Mouse (Mus musculus) megakaryocyte, embryonic 14.5 days (primary cell): ENCODE results near the gene Sema6d. TPM values are rescaled to one million over a fixed set of nuclear protein-coding genes. Genes with fewer than 3 reads are reported as not detected.

ENCODE experiments used
- H3K27me3 ChIP-seq: replicated peaks from 2 replicates; pipeline ENCODE3; 2012; ENCODE audit warnings: inconsistent platforms
- H3K36me3 ChIP-seq: replicated peaks from 2 replicates; pipeline ENCODE3; 2012; ENCODE audit warnings: low read length, inconsistent platforms, mixed read lengths
- H3K4me1 ChIP-seq: 2 replicates; pipeline ENCODE4 v1.6.1; 2012; ENCODE audit warnings: inconsistent platforms
- H3K4me3 ChIP-seq: replicated peaks from 2 replicates; pipeline ENCODE3; 2012; ENCODE audit warnings: moderate library complexity, mild to moderate bottlenecking, inconsistent platforms
- H3K9me3 ChIP-seq: 2 replicates; pipeline ENCODE4 v1.6.1; 2012; ENCODE audit warnings: inconsistent platforms
- FLI1 ChIP-seq: IDR thresholded peaks from 2 replicates; pipeline ENCODE4 v1.6.1; 2012; ENCODE audit warnings: low read length, inconsistent platforms, mixed read lengths
- GATA1 ChIP-seq: IDR thresholded peaks from 3 replicates; pipeline ENCODE4 v1.6.1; 2012; ENCODE audit warnings: mixed read lengths, low read length, inconsistent platforms, borderline replicate concordance
- polyA plus RNA-seq: library from polyadenylated mRNA; stranded (reverse); fragments of >175 nt; gene quantifications from 2 replicates; pipeline ENCODE4 v1.2.3, GENCODE M21; 2012; ENCODE audit warnings: low replicate concordance; ENCODE audit not compliant: insufficient read depth

The Sema6d gene
- polyA plus RNA-seq, 1 experiment, result 2.3 TPM

DNA sequence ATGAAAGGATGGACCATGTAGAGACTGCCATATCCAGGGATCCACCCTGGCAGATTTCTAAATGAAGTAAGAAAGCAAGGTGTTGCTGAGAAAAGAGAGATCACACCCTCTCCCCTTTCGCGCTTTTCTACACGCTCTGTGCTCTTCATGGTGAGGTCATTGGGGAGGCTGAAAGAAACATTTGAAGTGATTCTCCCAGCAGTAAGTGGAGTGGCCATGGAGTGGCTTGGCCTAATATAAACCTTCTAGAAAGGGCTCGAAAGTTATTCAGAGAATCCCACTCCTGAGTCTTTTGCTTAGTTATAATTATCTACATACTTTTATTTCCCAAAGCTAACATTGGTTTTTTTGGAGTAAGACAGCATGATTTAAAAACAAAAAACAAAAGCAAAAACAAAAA lies 367.2 kb downstream of the Sema6d start:
- TF ChIP-seq GATA1, result no peak
- no peak for TF ChIP-seq FLI1
- no peaks in the 10 kb centered on the region for H3K36me3 ChIP-seq
- H3K9me3 ChIP-seq, result no peaks in the 10 kb centered on the region
- no peaks in the 10 kb centered on the region for H3K27me3 ChIP-seq
- no peaks in the 10 kb centered on the region for H3K4me1 ChIP-seq
- no peak overlapping the region for H3K4me3 ChIP-seq

GRCm38 (mm10) chr2:124458028-124458427 lies 368.3 kb downstream of the Sema6d start:
- TF ChIP-seq FLI1, result no peak
- Histone ChIP-seq H3K36me3 (no peaks in the 10 kb centered on the region), H3K27me3 (no peaks in the 10 kb centered on the region), H3K4me1 (no peaks in the 10 kb centered on the region), H3K9me3 (no peaks in the 10 kb centered on the region), H3K4me3 (no peak overlapping the region)

DNA sequence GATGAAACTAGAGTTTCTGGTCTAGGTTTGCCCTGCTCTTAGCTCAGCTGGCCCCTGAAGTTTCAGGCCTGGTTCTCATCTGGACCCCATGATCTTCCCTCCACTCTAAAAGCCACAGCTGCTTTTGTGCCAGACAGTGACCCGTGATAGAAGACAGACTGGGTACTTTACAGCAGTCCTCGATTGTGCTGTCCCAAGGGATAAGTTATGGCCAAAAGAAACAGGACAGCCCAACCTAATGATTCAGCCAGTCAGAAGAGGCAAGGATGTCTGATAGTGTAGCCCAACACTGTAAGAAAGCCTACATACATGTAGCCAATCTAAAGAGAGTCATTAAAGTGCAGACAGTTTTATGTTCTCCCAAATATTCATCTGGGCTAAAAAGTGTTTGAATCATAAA lies 371.2 kb downstream of the Sema6d start:
- TF ChIP-seq FLI1 (no peak), GATA1 (no peak)
- Histone ChIP-seq H3K4me3 (no peak overlapping the region), H3K27me3 (no peaks in the 10 kb centered on the region), H3K4me1 (no peaks in the 10 kb centered on the region), H3K9me3 (no peaks in the 10 kb centered on the region), H3K36me3 (no peaks in the 10 kb centered on the region)

DNA sequence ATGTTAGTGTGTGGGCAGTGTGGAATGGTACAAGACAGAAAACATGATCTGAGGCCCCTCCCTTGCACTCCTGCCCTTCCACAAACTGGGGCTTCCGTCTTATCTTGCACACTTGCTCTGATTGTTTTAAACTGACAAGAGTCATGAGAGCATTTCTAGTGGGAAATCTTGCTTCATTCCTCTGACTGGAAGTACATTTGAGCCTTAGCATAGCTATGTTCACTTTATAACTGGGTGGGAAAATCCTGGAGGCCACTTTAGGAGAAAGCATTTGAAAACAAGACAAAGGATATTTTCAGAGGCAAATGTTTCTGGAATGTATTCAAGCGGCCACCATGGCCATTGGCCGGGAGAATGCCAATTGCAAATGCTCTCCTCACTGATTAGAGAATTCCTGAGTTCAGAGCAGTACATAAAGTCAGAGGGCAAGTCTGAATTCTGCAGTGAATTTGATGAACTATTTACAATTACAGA lies 371.6 kb downstream of the Sema6d start:
- TF ChIP-seq FLI1 (no peak), GATA1 (no peak)
- no peaks in the 10 kb centered on the region for H3K36me3 ChIP-seq
- H3K9me3 ChIP-seq, result no peaks in the 10 kb centered on the region
- no peaks in the 10 kb centered on the region for H3K27me3 ChIP-seq
- no peaks in the 10 kb centered on the region for H3K4me1 ChIP-seq
- H3K4me3 ChIP-seq, result no peak overlapping the region

DNA sequence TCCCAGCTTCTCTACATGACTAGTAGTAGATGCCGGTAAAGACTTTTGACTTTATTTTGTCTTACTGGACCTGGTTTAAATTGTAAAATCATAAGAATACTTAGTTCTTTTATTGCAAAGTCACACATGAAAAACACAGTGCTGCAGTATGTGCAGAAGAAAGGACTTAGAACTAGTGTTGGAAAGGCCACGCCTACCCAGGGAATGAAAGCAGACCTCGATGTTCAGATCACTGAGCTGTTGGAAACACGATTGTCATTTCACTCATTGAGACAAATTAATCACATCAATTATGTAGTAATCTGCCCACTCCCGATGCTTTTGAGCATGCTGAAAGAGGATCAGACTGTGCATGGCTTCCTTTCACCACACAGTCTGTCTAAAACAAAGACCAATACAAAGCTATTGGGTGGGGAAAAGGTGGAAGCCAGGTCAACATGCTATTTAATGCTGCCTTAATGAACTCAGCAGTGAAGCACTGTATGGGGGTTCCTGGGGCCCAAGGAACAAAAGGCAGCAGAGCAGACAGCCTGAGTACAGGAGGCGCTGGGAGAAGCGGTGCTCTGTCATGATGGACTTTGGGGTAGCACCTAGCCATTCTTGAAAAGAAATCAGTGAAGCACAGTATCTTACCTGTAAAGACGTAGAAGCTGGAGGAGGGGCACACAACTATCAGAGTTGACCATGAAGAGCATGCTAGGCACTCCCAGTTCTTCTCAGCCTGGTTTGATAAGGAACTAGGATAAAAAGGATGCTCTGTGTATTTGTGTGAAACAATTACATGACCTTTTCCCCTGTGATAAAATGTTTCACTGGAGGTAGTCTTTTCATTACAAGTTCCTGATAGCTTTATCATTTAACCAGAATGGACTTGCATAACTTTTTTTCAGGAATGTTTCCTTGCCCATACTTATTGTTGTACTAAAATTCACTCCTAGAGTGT lies 375.5 kb downstream of the Sema6d start:
- Histone ChIP-seq H3K36me3 (no peaks in the 10 kb centered on the region), H3K4me3 (no peak overlapping the region), H3K9me3 (no peaks in the 10 kb centered on the region), H3K4me1 (no peaks in the 10 kb centered on the region), H3K27me3 (no peaks in the 10 kb centered on the region)
- TF ChIP-seq FLI1 (no peak), GATA1 (no peak)

DNA sequence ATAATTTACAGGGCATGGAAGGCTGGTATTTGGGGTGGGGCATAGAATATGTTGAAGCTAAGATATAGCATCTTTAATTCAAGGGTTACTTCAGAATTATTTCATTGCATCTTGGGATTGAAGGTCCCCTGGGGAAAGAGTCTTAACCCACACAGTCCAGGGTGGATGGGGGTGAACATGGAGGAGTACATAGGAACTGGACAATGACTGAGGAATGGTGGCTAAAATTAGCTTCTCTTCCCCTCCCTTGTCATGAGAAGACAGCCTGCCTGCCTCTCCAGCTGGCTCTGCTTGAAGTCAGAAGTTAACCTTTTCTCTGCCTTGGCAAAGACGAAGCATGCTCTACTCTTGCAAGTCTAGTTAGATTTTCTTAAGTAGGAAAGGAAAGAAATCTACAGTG lies 377.7 kb downstream of the Sema6d start:
- H3K36me3 ChIP-seq, result no peaks in the 10 kb centered on the region
- H3K4me1 ChIP-seq, result no peaks in the 10 kb centered on the region
- H3K27me3 ChIP-seq, result peaks cover 2% of the 10 kb centered on the region
- peaks cover 9% of the 10 kb centered on the region for H3K9me3 ChIP-seq
- no peak overlapping the region for H3K4me3 ChIP-seq
- TF ChIP-seq GATA1, result no peak
- no peak for TF ChIP-seq FLI1

- no peak for TF ChIP-seq GATA1
- TF ChIP-seq FLI1, result no peak
- H3K4me1 ChIP-seq, result no peaks in the 10 kb centered on the region
- H3K27me3 ChIP-seq, result peaks cover 2% of the 10 kb centered on the region
- H3K9me3 ChIP-seq, result peaks cover 9% of the 10 kb centered on the region
- H3K36me3 ChIP-seq, result no peaks in the 10 kb centered on the region
- H3K4me3 ChIP-seq, result no peak overlapping the region
Observed at GRCm38 (mm10) chr2:124470346-124471042, 380.7 kb downstream of the Sema6d start.

GRCm38 (mm10) chr2:124472674-124473507 lies 383.1 kb downstream of the Sema6d start:
- Histone ChIP-seq H3K9me3 (peaks cover 9% of the 10 kb centered on the region), H3K36me3 (no peaks in the 10 kb centered on the region), H3K27me3 (peaks cover 2% of the 10 kb centered on the region), H3K4me1 (no peaks in the 10 kb centered on the region), H3K4me3 (no peak overlapping the region)
- TF ChIP-seq GATA1 (no peak), FLI1 (no peak)

GRCm38 (mm10) chr2:124477904-124478303 lies 388.1 kb downstream of the Sema6d start:
- peaks cover 7% of the 10 kb centered on the region for H3K9me3 ChIP-seq
- H3K4me1 ChIP-seq, result no peaks in the 10 kb centered on the region
- TF ChIP-seq FLI1, result no peak
- TF ChIP-seq GATA1, result no peak
- peaks cover 1% of the 10 kb centered on the region for H3K27me3 ChIP-seq
- H3K4me3 ChIP-seq, result no peak overlapping the region
- no peaks in the 10 kb centered on the region for H3K36me3 ChIP-seq

- TF ChIP-seq FLI1, result no peak
- TF ChIP-seq GATA1, result no peak
- Histone ChIP-seq H3K4me3 (no peak overlapping the region), H3K4me1 (no peaks in the 10 kb centered on the region), H3K36me3 (no peaks in the 10 kb centered on the region), H3K27me3 (peaks cover 1% of the 10 kb centered on the region), H3K9me3 (peaks cover 7% of the 10 kb centered on the region)
Observed at GRCm38 (mm10) chr2:124478526-124478925, 388.8 kb downstream of the Sema6d start.
